Mouse (Mus musculus): ENCODE results near the gene Runx2. TPM values are rescaled to one million over a fixed set of nuclear protein-coding genes. Genes with fewer than 3 reads are reported as not detected.

The Runx2 gene
- total RNA-seq, 2 experiments from 2014 or later = 8.8 to 9.3 TPM

- no peak for DNase-seq (ENCODE audit: low spot score in 2 of 2)
Measured at GRCm38 (mm10) chr17:44770871-44771270, 43.7 kb downstream of the Runx2 start.

- no peak for DNase-seq (ENCODE audit: low spot score in 2 of 2)
Measured at GRCm38 (mm10) chr17:44768522-44768921, 46.1 kb downstream of the Runx2 start.

- no peak for DNase-seq (ENCODE audit: low spot score in 2 of 2)
Measured at GRCm38 (mm10) chr17:44767375-44767774, 47.2 kb downstream of the Runx2 start.

- no peak for DNase-seq (ENCODE audit: low spot score in 2 of 2)
Measured at GRCm38 (mm10) chr17:44766975-44767374, 47.6 kb downstream of the Runx2 start.

- no peak for DNase-seq (ENCODE audit: low spot score in 2 of 2)
Measured at GRCm38 (mm10) chr17:44766318-44766717, 48.3 kb downstream of the Runx2 start.

GRCm38 (mm10) chr17:44745378-44745777 lies 69.2 kb downstream of the Runx2 start:
- no peak for DNase-seq (ENCODE audit: low spot score in 2 of 2)

GRCm38 (mm10) chr17:44743780-44744179 lies 70.8 kb downstream of the Runx2 start:
- no peak for DNase-seq (ENCODE audit: low spot score in 2 of 2)

DNA sequence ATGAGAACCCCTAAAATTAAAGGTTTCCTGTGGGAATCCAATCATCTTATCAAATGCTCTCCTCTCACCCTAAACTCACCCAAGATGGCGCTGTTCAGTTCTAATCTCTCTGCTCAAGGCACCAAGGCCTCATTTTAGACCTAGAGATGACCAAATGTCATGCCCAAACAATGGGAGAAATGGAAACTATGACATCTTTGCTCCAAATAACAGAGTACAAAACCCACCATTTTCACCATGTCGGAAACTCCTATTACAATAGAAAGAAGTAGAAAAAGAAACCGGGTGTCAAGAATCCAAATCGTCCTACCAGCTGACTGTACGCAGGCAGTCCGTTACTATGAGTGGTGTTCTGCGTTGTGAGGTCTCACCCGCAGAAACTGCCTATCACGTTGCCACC lies 72.4 kb downstream of the Runx2 start:
- no peak for DNase-seq (ENCODE audit: low spot score in 2 of 2)

- peak; percentile 7 to 16 for DNase-seq (ENCODE audit: low spot score in 2 of 2)
Measured at GRCm38 (mm10) chr17:44738121-44738637, 76.4 kb downstream of the Runx2 start.

- peak; percentile 8 to 10 for DNase-seq (ENCODE audit: low spot score in 2 of 2)
Measured at GRCm38 (mm10) chr17:44737275-44738120, 77.1 kb downstream of the Runx2 start.

DNA sequence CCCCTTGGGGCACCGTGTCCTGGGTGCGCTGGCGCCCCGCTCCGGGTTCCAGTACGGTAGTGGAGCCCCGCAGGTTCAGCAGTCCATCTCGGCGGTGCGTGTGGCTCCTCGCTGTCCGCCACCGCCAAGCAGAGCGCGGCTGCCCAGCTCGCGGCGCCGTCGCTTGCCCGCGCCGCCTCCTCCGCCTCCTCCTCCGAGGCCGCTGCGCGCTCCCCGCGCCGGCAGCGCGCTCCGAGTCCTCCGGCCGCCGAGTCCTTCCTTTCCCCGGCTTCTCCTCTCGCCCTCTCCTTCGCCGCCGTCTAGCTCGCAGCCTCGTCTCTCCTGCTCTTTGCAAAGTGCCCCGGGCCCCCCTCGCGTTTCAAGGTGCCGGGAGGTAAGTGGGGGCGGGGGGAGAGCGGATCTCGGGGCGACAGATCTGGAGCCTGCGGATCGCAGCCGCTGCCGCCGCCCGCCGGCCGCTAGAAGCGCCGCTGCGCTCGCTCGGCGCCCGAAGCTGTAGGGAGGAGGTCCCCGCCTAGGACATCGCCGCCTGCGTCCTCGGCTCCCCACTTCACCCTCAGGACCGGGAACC lies 78.5 kb downstream of the Runx2 start:
- DNase-seq (ENCODE audit: low spot score in 2 of 2) = peak; percentile 57 to 72

DNA sequence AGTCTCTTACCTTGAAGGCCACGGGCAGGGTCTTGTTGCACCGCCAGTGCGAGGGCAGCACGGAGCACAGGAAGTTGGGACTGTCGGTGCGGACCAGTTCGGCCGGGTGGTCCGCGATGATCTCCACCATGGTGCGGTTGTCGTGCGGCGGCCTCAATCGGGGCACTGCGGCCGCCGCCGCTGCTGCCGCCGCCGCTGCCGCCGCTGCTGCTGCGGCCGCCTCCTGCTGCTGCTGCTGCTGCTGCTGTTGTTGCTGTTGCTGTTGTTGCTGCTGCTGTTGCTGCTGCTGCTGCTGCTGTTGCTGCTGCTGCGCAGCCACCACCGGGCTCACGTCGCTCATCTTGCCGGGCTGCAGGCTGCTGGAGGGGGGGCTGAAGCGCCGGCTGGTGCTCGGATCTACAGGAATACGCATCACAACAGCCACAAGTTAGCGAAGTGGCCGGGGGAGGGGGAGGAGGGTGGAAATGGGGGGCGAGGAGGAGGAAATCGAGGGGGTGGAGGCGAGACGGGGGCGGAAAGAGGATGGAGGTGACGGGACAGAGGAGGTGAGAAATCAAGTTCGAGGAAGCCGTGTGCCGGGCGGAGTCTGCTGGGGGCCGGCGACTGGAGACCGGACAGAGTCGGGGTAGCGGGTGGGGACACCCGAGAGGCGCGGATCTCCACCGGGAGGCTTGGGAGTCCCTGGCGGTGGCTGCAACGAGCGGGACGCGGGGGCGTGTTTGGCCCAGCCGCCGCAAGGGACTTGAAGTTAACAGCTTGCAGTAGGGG lies 79.2 kb downstream of the Runx2 start:
- DNase-seq (ENCODE audit: low spot score in 2 of 2) = peak; percentile 7 to 19

DNA sequence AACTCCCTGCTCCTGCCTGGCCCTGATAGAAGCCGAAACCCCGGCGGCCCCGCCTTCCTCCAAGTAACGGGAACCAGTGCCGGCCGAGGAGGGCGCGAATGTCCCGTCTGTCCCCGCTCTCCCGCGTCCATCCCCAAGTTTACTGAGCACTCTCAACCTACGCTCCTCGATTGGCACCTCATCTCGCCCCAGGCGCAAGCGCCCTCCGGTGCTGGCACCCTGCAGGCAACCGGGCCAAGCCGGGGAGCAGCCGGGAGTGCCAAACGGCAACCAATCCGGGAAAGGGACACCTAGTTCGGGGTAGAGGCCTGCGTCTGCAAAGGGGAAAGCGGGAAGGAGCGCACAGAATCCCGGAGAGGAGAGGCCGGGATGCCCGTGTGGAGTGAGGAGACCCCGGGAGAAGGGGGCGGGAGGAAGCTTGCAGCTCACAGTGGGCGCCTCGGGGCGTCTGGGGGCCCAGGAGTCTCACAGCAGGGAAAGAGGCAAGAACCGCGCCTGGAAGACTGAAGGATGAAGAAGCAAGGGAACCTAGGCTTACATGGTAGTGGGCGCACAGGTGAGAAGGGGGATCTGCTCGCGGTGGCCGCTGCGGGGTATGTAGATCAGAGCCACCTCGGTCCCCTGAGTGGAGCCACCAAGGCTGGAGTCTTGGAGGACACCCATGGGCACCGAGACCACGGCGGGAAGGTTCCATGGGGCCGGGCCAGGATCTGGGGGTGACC lies 79.9 kb downstream of the Runx2 start:
- peak in 1 of 2 experiments; percentile 31 for DNase-seq (ENCODE audit: low spot score in 2 of 2)

DNA sequence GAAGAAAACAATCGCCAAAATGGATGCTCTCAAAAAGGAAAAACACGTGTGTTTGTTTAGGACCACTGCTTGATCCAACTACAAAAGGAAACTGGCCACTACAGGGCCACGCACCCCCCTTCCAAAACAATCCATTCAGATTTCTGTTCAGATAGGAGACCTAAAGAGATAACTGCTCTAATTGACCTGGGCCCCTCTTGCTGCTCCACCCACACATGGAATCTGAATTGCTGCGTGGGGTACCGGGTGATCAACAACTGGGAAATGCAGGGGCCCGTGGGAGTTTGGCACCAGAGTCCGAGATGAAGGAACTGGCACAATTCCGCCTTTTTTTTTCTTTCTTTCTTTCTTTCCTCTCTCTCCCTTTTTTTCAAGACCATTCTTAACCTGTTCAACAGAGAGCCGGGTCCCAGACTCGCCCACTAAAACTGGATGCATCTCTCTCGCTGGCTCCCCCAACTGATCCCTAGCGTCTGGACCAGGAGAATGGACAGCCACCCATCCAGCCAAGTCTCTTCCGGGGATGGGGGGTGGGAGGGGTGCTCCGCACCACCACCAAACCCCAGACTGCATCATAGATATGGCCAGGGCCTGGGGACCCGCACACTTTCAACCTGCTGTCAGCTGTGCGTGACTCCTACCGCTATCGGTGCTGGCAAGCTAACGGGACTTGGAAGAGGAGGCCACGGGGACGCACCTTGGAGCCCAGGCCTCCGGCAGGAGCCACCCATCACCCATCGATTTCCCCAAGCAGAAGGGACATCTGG lies 80.9 kb downstream of the Runx2 start:
- DNase-seq (ENCODE audit: low spot score in 2 of 2) = no peak

DNA sequence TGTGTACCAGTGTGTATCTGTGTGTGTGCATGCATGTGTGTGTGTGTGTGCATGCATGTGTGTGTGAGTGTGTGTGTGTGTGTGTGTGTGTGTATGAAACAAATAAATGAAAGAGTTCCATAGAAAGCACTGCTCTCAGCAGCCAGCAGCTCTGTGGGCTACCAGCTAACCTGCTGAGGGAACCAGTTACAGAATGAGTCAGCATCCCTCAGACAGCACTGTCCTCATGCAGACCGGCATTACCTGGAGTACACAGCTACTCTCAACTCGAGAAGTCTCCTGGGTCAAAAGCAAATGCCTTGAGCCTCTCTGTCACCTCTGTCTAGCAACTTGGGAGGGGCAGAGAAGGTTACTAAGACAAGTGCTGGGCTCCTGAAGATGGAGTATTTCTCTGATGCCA lies 86.1 kb downstream of the Runx2 start:
- DNase-seq (ENCODE audit: low spot score in 2 of 2) = no peak

- DNase-seq (ENCODE audit: low spot score in 2 of 2) = no peak
Measured at GRCm38 (mm10) chr17:44727675-44728074, 86.9 kb downstream of the Runx2 start.

DNA sequence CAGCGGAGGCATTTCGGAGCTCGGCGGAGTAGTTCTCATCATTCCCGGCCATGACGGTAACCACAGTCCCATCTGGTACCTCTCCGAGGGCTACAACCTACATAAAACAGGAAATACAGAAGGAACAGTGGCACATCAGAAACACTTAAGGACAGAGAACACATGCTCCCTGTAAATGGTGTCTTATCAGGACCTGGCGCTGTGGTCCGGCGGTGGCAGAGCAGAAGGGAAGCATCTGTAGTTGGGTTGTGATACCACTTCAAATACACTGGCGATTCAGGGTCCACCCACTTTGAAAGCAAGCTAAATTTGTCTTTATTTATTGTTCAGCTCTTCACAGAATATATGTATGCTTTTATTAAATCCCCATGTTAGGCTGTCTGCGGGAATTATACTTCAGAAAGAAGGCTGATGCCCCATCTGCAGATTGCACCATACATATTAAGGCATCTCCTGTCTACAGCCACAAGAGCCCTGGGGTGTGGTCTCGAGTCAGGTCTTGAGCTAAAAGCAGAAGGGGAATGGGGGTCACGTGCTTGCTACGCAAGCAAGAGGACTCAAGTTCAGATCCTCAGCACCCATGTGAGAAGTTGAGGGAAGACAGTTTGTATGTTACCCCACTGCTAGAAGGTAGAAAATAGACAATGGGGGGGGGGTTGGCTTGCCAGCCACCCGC lies 89.7 kb downstream of the Runx2 start:
- DNase-seq (ENCODE audit: low spot score in 2 of 2) = no peak

- no peak for DNase-seq (ENCODE audit: low spot score in 2 of 2)
Measured at GRCm38 (mm10) chr17:44724255-44724654, 90.3 kb downstream of the Runx2 start.

- no peak for DNase-seq (ENCODE audit: low spot score in 2 of 2)
Measured at GRCm38 (mm10) chr17:44722103-44722792, 92.3 kb downstream of the Runx2 start.
